Mouse (Mus musculus) kidney, postnatal 14 days (tissue): ENCODE data around the gene Cdipt.

Source experiments
- DNase-seq: peaks from one replicate; pipeline ENCODE4 v3.0.0; 2022; ENCODE audit warnings: mixed read lengths

Gene Cdipt

DNA sequence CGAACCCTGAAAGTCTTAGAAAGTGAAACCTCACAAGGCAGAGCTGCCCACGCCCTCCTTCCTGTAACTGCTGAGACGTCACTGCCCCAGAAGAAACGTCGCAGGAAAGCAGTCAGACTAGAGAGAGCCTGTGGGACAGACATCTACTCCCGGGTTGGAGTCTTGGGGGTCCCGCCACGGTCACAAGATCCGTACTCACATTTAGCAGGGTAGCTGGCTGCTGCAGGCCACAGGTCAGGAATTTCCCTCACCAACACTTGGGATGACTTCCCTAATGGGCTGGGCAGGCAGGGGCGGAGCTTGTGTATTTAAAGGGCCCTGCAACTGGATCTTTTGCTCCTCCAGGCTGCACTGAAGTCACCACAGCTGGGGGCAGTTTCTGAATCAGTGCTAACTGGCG, 38.6 kb downstream of the Cdipt start, which contains the start of gene Mvp:
Gene Mvp, minus strand, starts transcription at position 302 of the 400 bp plus-strand sequence.
- peak; percentile 84 for DNase-seq

DNA sequence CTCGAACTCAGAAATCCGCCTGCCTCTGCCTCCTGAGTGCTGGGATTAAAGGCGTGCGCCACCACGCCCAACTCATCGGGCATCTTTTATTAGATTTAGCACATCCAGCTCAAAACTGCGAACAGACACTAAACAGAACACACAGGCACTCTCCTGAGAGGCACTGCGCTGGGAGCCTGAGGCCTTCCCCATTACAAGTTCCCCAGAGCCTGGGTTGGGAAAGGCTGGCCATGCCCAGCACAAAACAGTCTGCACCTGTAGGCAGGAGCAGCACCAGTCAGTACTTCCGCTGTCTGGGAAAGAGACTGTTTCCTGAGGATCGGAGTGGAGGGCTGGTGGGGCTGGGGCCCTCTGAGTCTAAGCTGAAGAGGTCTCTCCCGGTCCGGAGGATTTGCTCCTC, 39.3 kb downstream of the Cdipt start:
- no peak for DNase-seq

DNA sequence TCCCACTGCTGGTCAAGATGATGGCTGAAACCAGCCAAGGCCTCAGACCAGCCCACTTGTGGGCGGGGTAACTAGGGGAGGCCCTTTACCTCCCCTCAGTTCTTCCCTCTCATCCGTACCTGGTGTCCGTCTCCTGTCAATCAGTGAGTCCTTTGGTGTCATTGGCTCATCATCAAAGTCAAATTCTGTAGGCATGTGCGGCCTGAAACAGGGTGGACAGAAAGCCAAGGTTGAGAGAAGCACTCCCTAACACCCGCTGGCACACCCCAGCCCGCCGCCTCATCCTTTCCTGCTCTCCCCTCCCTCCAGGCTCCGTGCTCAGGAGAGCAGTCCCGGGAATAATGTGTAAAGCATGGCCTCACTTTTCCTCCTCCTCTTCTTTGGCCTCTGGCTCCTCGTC, 40.4 kb downstream of the Cdipt start:
- peak; percentile 78 for DNase-seq

DNA sequence TGATC, 40.6 kb downstream of the Cdipt start, which contains the start of gene Pagr1b:
Gene Pagr1b, minus strand, starts transcription at position 4 of the 5 bp plus-strand sequence.
- DNase-seq: no peak

DNA sequence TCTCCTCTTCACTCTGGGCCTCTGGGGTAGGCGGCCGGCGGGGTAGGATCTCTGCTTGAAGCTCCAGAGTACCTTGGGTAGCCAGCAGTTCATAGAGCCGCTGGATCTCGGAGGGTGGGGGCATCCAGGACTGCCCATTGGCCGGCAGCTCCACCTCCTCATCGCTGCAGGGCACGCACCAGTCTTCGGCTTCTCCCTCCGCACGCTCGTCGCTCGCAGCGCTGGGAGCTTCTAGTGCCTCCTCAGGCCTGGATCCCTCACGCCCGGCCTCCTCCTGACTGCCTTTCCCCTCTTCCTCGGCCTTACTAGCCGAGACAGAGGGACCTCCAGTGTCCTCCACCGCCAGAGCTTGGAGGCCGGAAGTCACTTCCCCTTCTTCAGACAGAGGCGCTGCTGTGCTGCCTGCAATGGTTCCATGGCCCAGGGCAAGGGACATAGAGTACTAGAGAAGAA, 40.8 kb downstream of the Cdipt start:
- DNase-seq: no peak

DNA sequence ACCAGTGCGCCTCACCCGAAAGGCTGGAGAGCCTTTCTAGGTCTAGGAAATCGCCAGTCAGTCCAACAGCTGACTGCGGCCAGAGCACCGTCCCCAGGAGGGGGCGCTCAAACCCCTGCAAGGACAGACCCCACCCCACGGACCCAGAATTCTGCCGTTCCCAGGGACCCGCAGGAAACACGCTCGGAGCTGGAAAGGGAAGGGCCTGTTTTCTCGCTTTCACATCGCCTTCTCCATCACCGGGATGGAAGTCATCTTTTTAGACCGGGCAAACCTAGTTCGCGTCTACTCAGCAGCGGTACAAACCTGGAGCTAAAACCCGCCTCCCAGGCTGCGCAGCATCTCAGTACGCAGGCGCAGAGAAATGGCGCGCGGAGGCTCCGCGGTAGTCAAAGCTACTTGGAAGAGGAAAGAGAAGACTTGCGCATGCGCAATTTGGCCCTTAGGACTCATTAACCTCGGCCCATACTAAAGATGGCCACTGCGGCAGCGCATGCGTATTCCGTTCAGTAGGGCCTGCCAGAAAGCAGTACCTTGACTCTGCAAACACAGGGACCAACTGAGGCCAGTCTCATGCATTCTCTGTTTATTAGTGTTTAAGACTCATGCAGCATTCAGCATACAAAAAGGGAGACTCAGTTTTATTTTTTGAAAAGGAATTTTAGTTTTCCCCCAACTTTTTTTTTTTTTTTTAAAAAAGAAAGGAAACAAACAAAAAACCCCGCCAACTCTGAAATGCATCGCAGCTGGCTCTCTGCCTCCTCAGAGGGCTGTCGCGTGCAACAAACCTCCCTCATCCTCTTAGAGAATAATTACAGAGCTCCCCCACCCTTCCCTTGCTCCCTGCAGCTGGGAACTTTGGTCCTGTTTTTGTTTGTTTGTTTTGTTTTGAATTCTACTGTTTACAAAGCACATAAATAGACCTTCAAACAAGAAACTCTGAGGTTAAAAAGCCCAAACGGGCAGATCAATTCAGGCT, 41.5 kb downstream of the Cdipt start, which contains the start of gene Pagr1a:
Gene Pagr1a, minus strand, starts transcription at position 382 of the 979 bp plus-strand sequence.
- DNase-seq: peak; percentile 99

DNA sequence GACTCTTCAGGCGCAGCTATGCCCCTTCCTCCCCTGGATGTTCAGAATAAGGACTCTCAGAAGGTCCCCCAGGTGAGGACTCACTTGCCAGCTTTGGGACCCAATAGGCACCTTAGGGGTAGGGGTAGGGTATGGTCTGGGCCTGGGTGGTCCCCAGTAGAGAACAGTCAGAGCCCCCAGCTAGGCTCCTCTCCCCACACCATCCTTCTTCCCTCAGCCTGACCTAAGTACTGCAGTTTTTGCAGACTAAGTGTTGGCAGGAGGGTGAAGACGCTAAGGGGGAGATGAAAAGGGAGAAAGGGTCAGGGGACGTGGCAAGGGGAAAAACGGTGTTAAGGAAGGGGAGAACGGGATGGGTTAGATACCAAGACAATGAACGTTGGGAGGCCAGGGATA, 42.2 kb downstream of the Cdipt start:
- DNase-seq: no peak

DNA sequence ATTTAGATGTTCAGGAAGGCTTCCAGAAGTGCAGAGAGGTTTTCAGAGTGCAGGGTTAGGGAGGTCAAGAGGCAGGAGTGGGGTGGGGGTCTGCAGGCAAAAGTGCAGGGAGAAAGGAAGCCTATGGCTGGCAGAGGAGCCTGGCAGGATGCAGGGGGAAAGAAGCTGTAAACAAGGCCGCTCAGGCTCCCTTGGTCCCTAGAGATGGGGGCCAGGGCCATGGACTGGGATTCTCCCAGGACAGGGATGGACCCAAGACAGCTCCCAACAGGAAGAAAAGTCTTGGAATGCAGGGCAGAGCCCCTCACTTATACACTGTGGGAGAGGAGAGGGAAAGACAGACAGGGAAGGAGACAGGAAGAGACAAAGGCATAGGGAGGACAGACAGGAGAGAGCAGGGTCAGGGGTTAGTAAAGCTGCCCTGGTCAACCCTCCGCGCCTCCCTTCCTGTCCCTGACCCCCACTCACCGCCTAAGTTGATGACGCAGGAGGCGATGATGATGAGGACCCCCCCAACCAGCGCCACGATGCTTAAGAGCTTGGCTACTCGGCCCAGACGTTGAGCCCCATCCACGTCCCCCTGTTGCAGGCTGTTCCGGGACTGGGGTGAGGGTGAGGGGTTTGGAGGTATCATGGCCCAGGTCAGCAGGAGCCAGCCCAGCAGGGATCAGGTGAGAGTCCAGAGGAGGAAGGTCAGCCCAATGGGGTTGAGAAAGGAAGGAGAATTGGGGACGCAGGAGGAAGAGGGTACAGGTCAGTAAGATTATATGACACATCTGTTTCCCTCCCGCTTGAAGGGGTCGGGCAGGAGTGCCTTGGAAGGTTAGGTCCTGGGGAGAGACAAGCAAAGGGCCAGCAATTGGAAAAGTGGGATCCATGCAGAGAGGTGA, 42.9 kb downstream of the Cdipt start:
- DNase-seq: no peak

DNA sequence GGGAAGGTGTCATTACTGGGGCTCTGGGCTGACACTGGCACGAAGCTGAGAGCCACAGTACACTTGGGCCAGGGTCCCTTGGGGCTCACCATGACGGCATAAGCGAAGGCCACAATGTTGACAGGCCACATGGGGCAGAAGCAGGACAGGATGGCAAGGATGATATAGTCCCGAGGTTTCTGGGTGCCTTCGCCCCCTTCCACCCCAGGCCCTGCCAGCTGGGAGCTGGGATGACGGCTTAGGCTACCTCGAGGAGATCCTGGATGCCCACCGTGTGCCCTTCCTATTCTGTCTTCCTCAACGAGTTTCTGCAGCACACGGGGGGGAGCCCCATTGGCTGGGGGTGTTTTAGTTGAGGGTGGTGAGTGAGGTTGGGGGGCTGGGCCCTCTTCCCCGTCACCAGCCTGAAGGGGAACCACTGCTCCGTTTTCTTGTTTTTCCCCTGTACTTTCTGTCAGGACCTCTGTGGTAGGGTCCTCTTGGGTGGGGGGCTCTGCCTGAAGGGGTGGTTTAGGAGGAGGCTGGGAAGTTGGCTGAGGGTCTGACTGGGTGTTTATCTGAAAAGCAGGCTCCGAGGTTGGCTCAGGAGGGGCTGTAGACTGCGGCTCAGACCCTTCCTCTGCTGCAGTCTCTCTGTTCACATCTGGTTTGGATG, 43.7 kb downstream of the Cdipt start:
- no peak for DNase-seq

DNA sequence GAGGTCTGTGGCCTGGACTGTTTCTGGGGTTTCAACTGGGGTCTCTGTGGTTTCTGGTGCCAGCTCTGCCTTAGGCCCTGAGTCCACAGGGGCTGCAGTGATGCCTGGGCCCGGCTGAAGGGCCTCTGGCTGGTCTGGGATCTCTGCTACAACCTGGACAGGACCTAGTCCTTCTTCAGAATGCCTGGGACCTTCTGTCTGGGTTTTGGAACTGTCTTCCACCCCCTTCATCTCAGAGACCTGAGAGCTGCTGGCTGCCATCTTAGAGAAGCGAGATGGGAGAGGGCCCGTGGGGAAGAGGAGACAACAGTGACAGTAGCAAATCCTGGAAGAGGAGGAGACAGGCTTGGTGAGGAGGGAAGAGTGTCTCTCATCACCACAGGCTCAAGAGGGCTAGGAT, 44.3 kb downstream of the Cdipt start:
- no peak for DNase-seq

DNA sequence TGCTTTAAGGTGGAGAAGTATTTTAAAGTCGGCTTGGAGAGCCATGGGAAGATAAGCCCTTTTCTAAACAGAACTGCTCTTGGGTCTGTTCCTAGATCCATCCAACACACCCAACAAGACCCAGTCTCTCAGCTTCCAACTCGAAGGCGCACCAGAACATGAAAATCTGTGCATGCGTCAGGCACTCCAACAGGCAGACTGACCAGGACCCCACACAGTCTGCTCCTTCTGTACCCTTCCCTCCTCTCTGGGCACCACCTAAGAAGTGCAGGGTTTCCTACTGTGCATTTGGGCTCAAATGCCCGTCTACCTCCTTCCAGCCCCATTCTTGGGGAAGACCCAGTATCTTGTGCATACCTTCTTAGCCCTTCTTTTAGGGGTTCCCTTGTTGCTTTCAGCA, 44.8 kb downstream of the Cdipt start:
- DNase-seq: no peak

DNA sequence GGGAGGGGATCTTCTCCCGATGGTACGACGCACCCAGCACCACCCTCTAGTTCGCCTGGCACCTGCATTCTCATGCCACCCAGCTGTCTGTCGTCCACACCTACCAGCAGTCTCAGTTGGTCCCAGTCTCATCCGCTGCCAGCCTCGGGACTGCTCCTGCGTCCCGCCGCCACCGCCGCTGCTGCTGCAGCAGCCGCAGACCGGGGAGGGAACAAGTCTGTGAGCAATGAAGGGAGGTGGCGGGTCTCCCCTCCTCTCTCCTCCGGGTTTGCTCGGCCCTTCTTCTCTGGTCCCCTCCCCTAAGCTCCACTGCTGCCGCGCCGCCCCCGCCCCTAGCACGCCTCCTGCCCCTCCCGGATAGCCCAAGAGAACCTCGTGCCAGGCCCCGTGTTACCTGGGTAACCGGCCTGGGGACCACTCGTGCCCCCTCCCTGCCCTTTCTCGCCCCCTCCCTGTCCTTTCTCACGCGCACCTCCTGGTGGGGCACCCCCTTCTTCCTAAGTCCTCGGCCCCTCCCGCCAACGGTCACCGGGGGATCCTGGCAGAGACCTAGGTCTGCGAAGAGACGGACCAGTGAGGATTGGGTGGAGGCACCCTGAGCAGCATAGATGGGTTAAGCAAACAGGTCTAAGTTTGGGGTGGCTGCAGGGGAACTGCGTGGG, 45.3 kb downstream of the Cdipt start, which contains the start of the genes Gm42742 and Prrt2:
Gene Gm42742, minus strand, starts transcription at position 197 of the 662 bp plus-strand sequence.
Gene Prrt2, minus strand, starts transcription at position 311 of the 662 bp plus-strand sequence.
- DNase-seq: peak; percentile 64

DNA sequence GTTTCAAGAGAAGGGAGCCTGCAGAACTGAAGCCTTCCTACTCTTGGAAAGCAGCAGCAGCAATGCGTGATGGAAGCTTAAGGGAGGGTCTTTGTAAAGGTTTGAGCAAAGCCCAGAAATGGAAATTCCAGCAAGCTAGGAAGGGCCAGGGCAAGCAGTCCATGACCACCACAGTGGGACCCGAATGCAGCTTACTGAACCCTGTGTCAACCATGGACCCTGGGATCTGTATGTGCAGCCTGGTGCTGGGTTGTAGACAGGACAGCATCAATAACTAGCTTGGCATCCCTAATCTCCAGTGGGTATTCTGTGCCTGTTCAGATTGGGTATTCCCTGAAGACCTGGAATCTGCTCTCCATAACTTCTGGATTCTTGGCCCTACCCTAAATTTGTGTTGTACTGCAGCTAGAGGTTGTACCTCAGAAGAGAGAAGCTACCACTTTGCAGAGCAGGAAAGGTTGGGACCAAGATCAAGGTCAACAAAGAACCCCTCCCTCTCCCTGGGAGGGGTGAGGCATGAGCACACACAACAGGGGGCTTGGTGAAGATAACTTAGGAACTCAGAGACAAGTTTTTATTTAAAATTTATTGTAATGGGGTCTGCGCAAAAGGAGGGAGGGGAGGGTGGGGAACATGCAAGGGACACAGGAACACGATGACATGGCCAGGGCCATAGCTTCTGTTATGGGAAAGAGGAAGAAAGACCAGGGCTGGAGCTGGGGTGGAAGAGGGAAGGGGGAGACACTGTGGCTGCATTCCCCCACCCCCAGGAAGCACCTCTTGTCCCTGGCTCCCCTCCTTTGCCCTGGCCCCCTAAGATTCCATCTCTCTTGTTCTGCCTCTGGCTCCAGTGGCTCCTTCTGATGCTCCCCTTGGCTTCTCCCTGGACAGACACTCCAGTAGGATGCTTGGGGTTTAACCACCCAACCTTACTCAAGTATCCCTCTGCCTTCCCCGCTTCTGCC, 46.1 kb downstream of the Cdipt start:
- no peak for DNase-seq

DNA sequence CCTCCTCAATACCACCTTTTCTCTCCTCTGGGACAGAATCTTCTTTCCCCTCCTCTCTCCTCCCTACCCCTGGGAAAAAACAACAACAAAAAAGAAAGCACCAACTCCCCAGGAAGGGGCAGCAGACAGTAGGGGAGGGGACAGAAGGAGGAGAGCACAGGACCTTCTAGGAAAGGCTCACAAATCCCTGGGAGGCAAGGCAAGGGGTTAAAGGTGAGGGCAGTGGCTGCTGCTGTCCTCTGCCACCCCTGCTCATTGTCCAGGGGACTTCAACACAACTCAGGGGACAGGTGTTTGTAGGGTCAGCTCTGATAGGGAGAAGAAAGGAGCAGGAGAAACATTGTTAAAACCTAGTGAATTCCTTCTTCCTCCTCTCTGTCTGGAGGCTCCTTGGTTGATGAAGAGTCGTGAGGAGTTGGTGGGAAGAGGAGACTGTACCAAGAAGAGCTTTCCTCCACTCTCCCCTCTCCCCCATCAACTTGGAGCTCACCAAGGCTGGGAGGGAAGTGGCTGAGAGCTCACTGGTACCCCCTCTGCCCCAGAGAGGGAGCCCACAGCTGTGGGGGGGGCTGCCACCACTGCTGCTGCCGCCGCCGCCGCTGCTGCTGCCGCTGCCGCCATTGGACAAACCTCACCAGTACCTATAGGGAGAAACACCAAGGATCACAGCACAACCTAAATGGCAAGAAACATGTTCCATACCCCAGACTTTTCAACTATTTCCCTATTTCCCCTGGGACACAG, 47.0 kb downstream of the Cdipt start:
- DNase-seq: no peak

DNA sequence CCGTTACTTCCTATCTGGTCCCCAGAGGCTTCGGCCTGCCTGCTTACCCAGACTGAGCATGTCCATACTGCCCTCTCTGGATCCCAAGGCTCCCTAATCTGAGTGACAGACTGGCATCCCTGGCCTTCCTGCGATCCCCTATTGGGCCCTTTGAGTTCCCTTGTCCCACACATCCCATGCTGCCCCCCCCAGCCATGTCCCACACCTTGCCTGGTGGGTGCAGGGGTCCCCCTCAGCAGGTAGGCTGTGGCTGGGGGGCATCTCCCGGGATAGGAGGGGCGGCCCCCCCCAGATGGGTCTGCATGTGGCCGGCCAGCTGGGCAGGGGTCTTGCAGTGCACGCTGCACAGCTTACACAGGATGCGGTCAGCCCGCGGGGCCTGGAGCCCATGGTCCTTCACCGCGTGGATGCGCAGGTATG, 47.6 kb downstream of the Cdipt start:
- no peak for DNase-seq

DNA sequence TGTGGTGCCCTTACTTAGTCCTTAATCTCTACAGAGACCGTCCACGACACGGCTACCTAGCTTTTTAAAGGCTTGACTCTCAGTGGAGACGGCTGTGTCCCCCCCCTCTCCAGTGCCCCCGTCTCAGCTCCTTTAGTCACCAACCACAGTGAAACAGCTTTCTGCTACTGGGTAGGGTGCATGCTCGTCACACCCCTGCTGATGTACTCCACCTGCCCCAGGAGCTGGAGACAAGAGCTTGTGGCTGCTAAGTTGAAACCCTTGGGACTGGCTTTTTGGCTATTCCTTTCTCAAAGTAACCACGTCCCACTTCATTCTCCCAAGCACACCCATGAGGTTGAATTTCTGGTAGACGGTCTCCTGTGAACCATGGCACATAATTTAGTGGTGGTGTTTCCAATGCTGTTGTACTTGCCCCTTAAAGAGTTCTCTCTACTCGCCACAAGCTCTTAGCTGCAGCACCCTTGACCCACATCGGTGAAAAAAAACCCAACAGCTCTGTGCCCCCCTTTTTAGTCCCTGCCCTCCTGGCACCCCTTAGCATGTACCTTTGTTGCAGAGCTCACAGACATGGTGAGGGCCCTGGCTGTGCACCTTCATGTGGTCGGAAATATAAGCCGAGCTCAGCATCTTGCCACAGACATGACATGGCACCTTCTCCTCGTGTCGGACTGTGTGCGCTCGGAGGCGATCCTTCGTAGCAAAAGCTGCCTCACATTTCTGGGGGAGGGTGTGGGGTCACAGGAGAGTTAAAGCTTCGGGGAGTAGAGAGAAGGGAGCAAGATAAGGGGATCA, 48.4 kb downstream of the Cdipt start:
- DNase-seq: no peak

DNA sequence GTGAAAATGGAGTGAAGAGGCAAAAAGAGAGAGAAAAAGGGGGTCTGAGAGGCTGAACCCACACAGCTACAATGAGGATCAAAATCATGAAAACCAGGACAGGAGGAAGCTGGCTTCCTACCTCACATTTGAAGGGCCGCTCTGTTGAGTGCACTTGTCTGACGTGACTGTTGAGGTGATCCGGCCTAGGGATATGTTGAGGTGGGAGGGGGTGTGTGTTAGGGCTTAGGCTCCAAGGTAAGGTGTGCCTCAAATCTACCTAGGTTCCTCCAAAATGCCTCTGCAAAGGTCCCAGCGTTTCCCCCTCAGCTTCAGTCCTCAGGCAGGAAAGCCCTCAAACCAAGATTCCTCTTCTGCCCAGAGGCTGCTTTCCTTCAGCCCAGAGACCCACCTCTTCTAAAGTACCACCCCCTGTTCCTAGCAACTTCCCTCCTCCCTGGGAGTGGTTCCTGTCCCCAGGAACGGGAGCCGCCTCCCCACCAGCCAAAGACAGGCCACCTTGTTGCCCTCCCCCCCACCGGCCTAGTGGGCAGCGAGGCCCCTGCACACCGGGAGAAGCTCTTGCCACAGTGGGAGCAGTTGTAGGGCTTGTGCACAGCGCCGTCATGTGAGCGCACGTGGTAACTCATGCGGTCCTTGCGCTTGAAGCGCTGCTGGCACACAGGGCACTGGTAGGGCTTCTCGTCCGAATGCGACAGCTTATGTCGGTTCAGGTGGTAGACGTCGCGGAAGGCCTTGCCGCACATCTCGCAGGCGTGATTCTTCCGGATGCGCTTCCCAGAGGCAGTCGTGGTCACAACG, 49.2 kb downstream of the Cdipt start:
- peak; percentile 91 for DNase-seq

DNA sequence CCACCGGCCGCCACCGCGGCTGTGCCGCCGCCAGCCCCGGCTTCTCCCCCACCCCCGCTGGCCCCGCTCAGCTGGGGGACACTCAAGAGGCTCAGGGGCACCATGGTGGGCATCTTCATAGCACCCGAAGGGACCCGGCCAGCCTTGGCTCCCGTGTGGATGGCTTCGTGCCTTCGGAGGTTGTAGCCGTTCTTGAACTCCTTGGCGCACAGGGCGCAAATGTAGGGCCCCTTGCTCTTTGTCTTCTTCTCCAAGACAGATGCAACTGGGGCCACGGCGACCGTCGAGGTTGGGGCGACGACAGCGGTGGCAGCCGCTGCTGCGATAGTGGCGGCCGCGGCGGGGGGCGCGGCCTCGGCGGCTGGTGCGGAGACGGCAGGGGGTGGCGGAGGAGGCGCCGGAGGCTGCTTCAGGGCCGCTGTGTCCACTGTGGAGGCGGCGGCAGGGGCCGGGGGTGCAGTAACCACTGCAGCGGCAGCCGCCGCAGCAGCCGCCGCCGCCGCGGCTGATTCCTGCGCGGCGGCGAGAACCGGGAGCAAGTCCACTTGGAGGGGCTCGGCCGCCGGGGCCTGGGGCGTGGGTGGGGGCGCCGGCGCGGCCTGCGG, 49.9 kb downstream of the Cdipt start:
- peak; percentile 67 for DNase-seq
